Mouse (Mus musculus) left cerebral cortex, postnatal 25 days (tissue): ENCODE measurements around the gene Klhdc2. TPM values are rescaled to one million over a fixed set of nuclear protein-coding genes. Genes with fewer than 3 reads are reported as not detected.

Source experiments
- DNase-seq, 2 experiments: peaks; one replicate each; pipeline ENCODE4 v3.0.0; 2022; ENCODE audit warnings: low spot score in 2 of 2, mixed read lengths in 1 of 2
- intact Hi-C: fragments of 180-260 bp; cut with DNase I; formaldehyde crosslinking; loops from one replicate; pipeline ENCODE4 v1.15.1; 2025
- total RNA-seq, 2 experiments: library from RNA; stranded (reverse); gene quantifications; 2 replicates each; pipeline ENCODE4 v1.2.3; 2021

Gene Klhdc2
- total RNA-seq, 2 experiments from 2014 or later = 131 to 141 TPM

- intact Hi-C loops = no loop called here
- no peak for DNase-seq
These were observed 2.8 kb downstream of the Klhdc2 start for GRCm38 (mm10) chr12:69299231-69299630.

GRCm38 (mm10) chr12:69299831-69300230, 3.4 kb downstream of the Klhdc2 start:
- intact Hi-C loops = no loop called here
- no peak for DNase-seq

GRCm38 (mm10) chr12:69300391-69300790, 3.9 kb downstream of the Klhdc2 start:
- intact Hi-C loops = no loop called here
- no peak for DNase-seq

- no peak for DNase-seq
- intact Hi-C loops = no loop called here
These were observed 5.7 kb downstream of the Klhdc2 start for GRCm38 (mm10) chr12:69302171-69302570.

- intact Hi-C loops = no loop called here
- no peak for DNase-seq
These were observed 7.6 kb downstream of the Klhdc2 start for GRCm38 (mm10) chr12:69304051-69304450.

GRCm38 (mm10) chr12:69306333-69306732, 9.9 kb downstream of the Klhdc2 start:
- intact Hi-C loops = loop anchor here (5.0 kb wide), 1 partner anchor 36 kb away; no protein-coding TSS in a partner anchor
- no peak for DNase-seq

GRCm38 (mm10) chr12:69309659-69310058, 13.2 kb downstream of the Klhdc2 start:
- DNase-seq = no peak
- intact Hi-C loops = loop anchor here (5.0 kb wide), 2 partner anchors 33 to 43 kb away; no protein-coding TSS in a partner anchor

- intact Hi-C loops = no loop called here
- no peak for DNase-seq
These were observed 21.9 kb downstream of the Klhdc2 start for GRCm38 (mm10) chr12:69318431-69318830.

- intact Hi-C loops = no loop called here
- DNase-seq = no peak
These were observed 34.7 kb downstream of the Klhdc2 start for GRCm38 (mm10) chr12:69331187-69331586.

- no peak for DNase-seq
- intact Hi-C loops = no loop called here
These were observed 35.7 kb downstream of the Klhdc2 start for GRCm38 (mm10) chr12:69332147-69332546.

GRCm38 (mm10) chr12:69333547-69333946, 37.1 kb downstream of the Klhdc2 start:
- intact Hi-C loops = no loop called here
- DNase-seq = no peak

- intact Hi-C loops = loop anchor here (5.0 kb wide), 2 partner anchors 38 to 347 kb away; no protein-coding TSS in a partner anchor
- DNase-seq = no peak
These were observed 53.4 kb downstream of the Klhdc2 start for GRCm38 (mm10) chr12:69349928-69350327.

- intact Hi-C loops = loop anchor here (5.0 kb wide), 2 partner anchors 39 to 346 kb away; no protein-coding TSS in a partner anchor
- DNase-seq = no peak
These were observed 55.2 kb downstream of the Klhdc2 start for GRCm38 (mm10) chr12:69351685-69352084.

- peak; percentile 90 to 95 for DNase-seq
- intact Hi-C loops = no loop called here
These were observed 60.2 kb downstream of the Klhdc2 start, which contains the start of gene Nemf for GRCm38 (mm10) chr12:69356546-69357299. TSS of gene Nemf (minus strand) at chr12:69357165.

- intact Hi-C loops = no loop called here
- DNase-seq = no peak
These were observed 60.8 kb downstream of the Klhdc2 start for GRCm38 (mm10) chr12:69357300-69357646.

Other genes starting within 250 kb of the Klhdc2 start
- 1,000 to 10,000 TPM; 1,051 to 1,052 TPM for gene Rps29, start 137.5 kb upstream of the Klhdc2 start, total RNA-seq
- not detected for gene Lrr1, start 127.9 kb upstream of the Klhdc2 start, total RNA-seq
- gene Rpl36al, start 112.6 kb upstream of the Klhdc2 start, total RNA-seq = 100 to 1,000 TPM; 180 to 187 TPM
- gene Mgat2, start 112.5 kb upstream of the Klhdc2 start, total RNA-seq = 10 to 100 TPM; 26.5 to 30.4 TPM
- gene Gm49383, start 99.6 kb upstream of the Klhdc2 start, total RNA-seq = 1 to 10 TPM; 3.8 to 5.9 TPM
- 1 to 10 TPM; 1.2 to 1.5 TPM for gene Dnaaf2, start 98.3 kb upstream of the Klhdc2 start, total RNA-seq
- 1 to 10 TPM; 3.9 to 4.7 TPM for gene Gm49384, start 92.4 kb upstream of the Klhdc2 start, total RNA-seq
- gene Pole2, start 68.5 kb upstream of the Klhdc2 start, total RNA-seq = under 1 TPM; 0.48 to 0.76 TPM
- gene Klhdc1, start 55.5 kb upstream of the Klhdc2 start, total RNA-seq = 10 to 100 TPM; 18.8 to 20.3 TPM
- gene Nemf, start 60.5 kb downstream of the Klhdc2 start, total RNA-seq = 10 to 100 TPM; 46.0 to 46.6 TPM
- 10 to 100 TPM; 52.8 to 58.2 TPM for gene Arf6, start 75.5 kb downstream of the Klhdc2 start, total RNA-seq
- 1 to 10 TPM in 1 of 2 experiments, under 1 TPM in 1; 0.96 to 1.5 TPM for gene Gm9887, start 75.8 kb downstream of the Klhdc2 start, total RNA-seq